Mouse (Mus musculus) ES-E14 (cell line): Measurements from ENCODE around the gene Ralbp1. TPM values are rescaled to one million over a fixed set of nuclear protein-coding genes. Genes with fewer than 3 reads are reported as not detected.

Source experiments
- DNase-seq: peaks from one replicate; pipeline ENCODE4 v3.0.0-alpha.2; 2013; ENCODE audit warnings: low read depth, low spot score
- H3K27ac ChIP-seq: 2 replicates; pipeline ENCODE4 v1.5.1; 2012; ENCODE audit warnings: low read depth, mild to moderate bottlenecking, low read length, moderate library complexity, mixed read lengths; ENCODE audit not compliant: poor library complexity, insufficient read depth, severe bottlenecking
- H3K36me3 ChIP-seq: 2 replicates; pipeline ENCODE4 v1.6.1; 2012; ENCODE audit warnings: mild to moderate bottlenecking, low read length, moderate library complexity, mixed read lengths; ENCODE audit not compliant: control insufficient read depth, poor library complexity, insufficient read depth, severe bottlenecking
- H3K4me1 ChIP-seq, 2 experiments: fragments of 150-350 bp in 1 of 2; sonication (generic) in 1 of 2; 2 replicates each; pipeline ENCODE4 v1.6.1; 2012; ENCODE audit warnings: low read length in 2 of 2, mild to moderate bottlenecking in 1 of 2, mixed read lengths in 1 of 2; ENCODE audit not compliant: control insufficient read depth in 2 of 2, insufficient read depth in 2 of 2, poor library complexity in 1 of 2
- H3K4me3 ChIP-seq, 2 experiments: fragments of 150-350 bp in 1 of 2; sonication (generic) in 1 of 2; 2 replicates each; pipeline ENCODE4 v1.5.1; 2012; ENCODE audit warnings: low read length in 2 of 2, low read depth in 1 of 2, mild to moderate bottlenecking in 1 of 2, mixed read lengths in 1 of 2; ENCODE audit not compliant: insufficient read depth in 1 of 2, poor library complexity in 1 of 2, severe bottlenecking in 1 of 2
- H3K9ac ChIP-seq: 2 replicates; pipeline ENCODE4 v1.6.1; 2012; ENCODE audit warnings: low read depth, mild to moderate bottlenecking, low read length, mixed read lengths; ENCODE audit not compliant: poor library complexity, insufficient read depth, severe bottlenecking
- H3K9me3 ChIP-seq: fragments of 150-350 bp; sonication (generic); 2 replicates; pipeline ENCODE4 v1.6.1; 2012; ENCODE audit warnings: low read depth, mild to moderate bottlenecking, low read length; ENCODE audit not compliant: control insufficient read depth, insufficient read depth
- CHD2 ChIP-seq: IDR thresholded peaks from 2 replicates; pipeline ENCODE4 v1.6.1; 2014; ENCODE audit warnings: mild to moderate bottlenecking, low read depth, low read length, inconsistent platforms
- HCFC1 ChIP-seq: IDR thresholded peaks from 2 replicates; pipeline ENCODE4 v1.6.1; 2012; ENCODE audit warnings: low read length, inconsistent platforms, borderline replicate concordance; ENCODE audit not compliant: insufficient read depth
- MAFK ChIP-seq: IDR thresholded peaks from 2 replicates; pipeline ENCODE4 v1.6.1; 2014; ENCODE audit warnings: mild to moderate bottlenecking, low read depth, low read length, inconsistent platforms; ENCODE audit not compliant: insufficient read depth
- ZC3H11A ChIP-seq: IDR thresholded peaks from 2 replicates; pipeline ENCODE4 v1.6.1; 2012; ENCODE audit warnings: low read depth, mild to moderate bottlenecking, inconsistent platforms, low read length, borderline replicate concordance
- ZNF384 ChIP-seq: IDR thresholded peaks from 2 replicates; pipeline ENCODE4 v1.6.1; 2012; ENCODE audit warnings: low read depth, low read length, inconsistent platforms
- in situ Hi-C, 2 experiments: fragments of 600-800 bp; cut with MboI; formaldehyde crosslinking; loops; one replicate each; pipeline ENCODE4 v1.15.1; 2025; ENCODE audit warnings: low sequenced_read_pairs in 2 of 2, inconsistent platforms in 1 of 2; ENCODE audit not compliant: unreplicated experiment in 2 of 2
- total RNA-seq: library from RNA; depleted of rRNA; stranded (reverse); fragments of 300-350 nt; gene quantifications from 2 replicates; pipeline ENCODE4 v1.2.3, GENCODE M21; 2012; rRNA removed

Gene Ralbp1
- total RNA-seq, 1 experiment: 57.6 TPM

GRCm38 (mm10) chr17:65800451-65800850 is 85.1 kb downstream of the Ralbp1 start:
- H3K36me3 ChIP-seq: peaks cover 4% of the 10 kb centered on the region; the same call in 1 of the 2 replicates
- peaks cover 0 to 2% of the 10 kb centered on the region in 2 experiments; a peak in 2 of 4 replicates for H3K4me1 ChIP-seq
- H3K9ac ChIP-seq: no peak overlapping the region
- H3K4me3 ChIP-seq: no peak overlapping the region
- H3K27ac ChIP-seq: no peak overlapping the region
- H3K9me3 ChIP-seq: no peaks in the 10 kb centered on the region
- DNase-seq: no peak
- TF ChIP-seq ZC3H11A (no peak), ZNF384 (no peak), HCFC1 (no peak), CHD2 (no peak), MAFK (no peak)
- in situ Hi-C loops: no loop called here

- TF ChIP-seq HCFC1 (no peak), ZC3H11A (no peak), MAFK (no peak), CHD2 (no peak), ZNF384 (no peak)
- no peaks in the 10 kb centered on the region for H3K9me3 ChIP-seq
- no peak overlapping the region for H3K27ac ChIP-seq
- H3K4me1 ChIP-seq: peaks cover 0 to 8% of the 10 kb centered on the region in 2 experiments; a peak in 3 of 4 replicates
- DNase-seq: no peak
- H3K36me3 ChIP-seq: peaks cover 2% of the 10 kb centered on the region; the same call in 1 of the 2 replicates
- H3K9ac ChIP-seq: no peak overlapping the region
- no peak overlapping the region for H3K4me3 ChIP-seq
- in situ Hi-C loops: no loop called here
Measured at GRCm38 (mm10) chr17:65799353-65799752, 86.2 kb downstream of the Ralbp1 start.

GRCm38 (mm10) chr17:65798446-65798845 is 87.2 kb downstream of the Ralbp1 start:
- DNase-seq: no peak
- Histone ChIP-seq H3K4me1 (peaks cover 0 to 9% of the 10 kb centered on the region in 2 experiments; a peak in 3 of 4 replicates), H3K9ac (no peak overlapping the region), H3K27ac (no peak overlapping the region), H3K4me3 (no peak overlapping the region), H3K9me3 (no peaks in the 10 kb centered on the region), H3K36me3 (peaks cover 2% of the 10 kb centered on the region; the same call in 1 of the 2 replicates)
- in situ Hi-C loops: no loop called here
- TF ChIP-seq MAFK: no peak
- no peak for TF ChIP-seq ZC3H11A
- TF ChIP-seq HCFC1: no peak
- TF ChIP-seq ZNF384: no peak
- no peak for TF ChIP-seq CHD2

Other genes with a start within 250 kb of the Ralbp1 start
- gene Txndc2, start 243.6 kb downstream of the Ralbp1 start, total RNA-seq: 0.13 and 0.37 TPM in 2 replicates
- 16.4 and 22.8 TPM in 2 replicates for gene Rab31, start 113.0 kb downstream of the Ralbp1 start, total RNA-seq
- 40.3 and 48.9 TPM in 2 replicates for gene Ppp4r1, start 103.2 kb downstream of the Ralbp1 start, total RNA-seq
- gene Twsg1, start 65.4 kb upstream of the Ralbp1 start, total RNA-seq: 34.2 and 56.2 TPM in 2 replicates
- gene Ankrd12, start 191.3 kb upstream of the Ralbp1 start, total RNA-seq: 8.3 and 9.5 TPM in 2 replicates
- gene Ndufv2, start 215.8 kb upstream of the Ralbp1 start, total RNA-seq: 77.4 and 115 TPM in 2 replicates
- 28.8 and 36.8 TPM in 2 replicates for gene Washc1, start 225.7 kb upstream of the Ralbp1 start, total RNA-seq
- 56.1 and 86.8 TPM in 2 replicates for gene Ddx11, start 237.7 kb upstream of the Ralbp1 start, total RNA-seq